Mouse (Mus musculus): ENCODE data around the gene Dut.
"Not testable (repeated sequence)": the region's sequence is repeated elsewhere in the genome, so short reads cannot be mapped to it uniquely, and the experiment has no call there.

The Dut gene

DNA sequence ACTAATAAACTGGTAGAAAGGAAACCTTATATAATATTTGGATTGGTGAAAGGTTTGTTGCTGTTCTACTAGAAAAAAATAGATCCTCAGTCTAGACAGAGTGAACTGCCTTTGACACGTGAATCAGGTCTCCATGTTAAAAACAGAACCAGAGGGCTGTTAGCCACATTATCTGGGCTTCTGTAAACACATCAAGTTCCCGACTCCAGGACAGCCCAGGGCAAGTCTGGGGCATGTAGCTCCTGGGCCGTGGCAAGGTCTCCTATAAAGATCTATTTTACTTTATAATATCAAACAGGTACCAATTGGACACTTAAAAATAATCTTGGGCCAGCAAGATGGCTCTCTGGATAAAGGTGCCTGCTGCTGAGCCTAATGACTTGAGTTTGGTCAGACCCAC is 8.9 kb downstream of the Dut start:
- no peak for DNase-seq (ENCODE audit: low read depth)

DNA sequence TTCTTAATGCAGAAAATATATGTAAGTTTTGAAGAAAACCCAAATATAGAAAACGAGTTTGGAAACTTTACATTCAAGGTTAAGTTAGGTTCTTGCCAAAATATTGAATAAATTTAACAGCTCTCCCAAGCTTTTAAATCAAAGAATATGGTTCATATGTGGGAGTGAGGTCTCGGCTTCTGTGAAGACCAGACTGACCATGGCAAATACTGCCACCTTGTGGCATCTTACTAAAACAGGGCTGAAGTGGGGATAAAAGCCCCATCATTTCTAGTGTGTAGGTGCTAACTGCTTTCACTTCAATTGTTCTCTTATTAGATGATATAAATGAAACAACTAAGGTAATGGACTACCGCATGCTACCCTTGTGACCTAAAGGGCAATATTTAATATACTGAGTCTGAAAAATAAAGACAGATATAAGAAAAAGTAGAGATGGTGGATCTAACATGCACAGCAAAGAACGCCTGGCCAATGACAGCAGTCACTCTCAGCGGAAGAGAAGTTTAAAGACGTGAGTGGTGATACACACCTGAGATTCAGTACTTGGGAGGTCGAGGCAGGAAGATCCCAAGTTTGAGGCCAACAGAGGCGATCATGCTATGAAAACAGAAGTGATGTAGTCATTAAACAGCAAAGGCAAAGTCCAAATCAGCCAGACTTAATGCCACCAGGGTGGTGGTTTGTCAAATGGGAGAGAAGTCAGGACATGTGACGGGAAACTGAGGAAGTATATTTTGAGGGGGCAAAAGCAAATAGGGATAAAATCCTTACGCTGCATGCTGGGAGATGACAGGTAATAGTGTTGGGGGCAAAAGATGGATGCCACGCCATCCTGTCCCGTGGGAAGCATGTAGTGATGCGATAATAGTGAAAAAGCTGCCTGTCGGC is 12.5 kb downstream of the Dut start:
- DNase-seq (ENCODE audit: low read depth): peak; percentile 61

DNA sequence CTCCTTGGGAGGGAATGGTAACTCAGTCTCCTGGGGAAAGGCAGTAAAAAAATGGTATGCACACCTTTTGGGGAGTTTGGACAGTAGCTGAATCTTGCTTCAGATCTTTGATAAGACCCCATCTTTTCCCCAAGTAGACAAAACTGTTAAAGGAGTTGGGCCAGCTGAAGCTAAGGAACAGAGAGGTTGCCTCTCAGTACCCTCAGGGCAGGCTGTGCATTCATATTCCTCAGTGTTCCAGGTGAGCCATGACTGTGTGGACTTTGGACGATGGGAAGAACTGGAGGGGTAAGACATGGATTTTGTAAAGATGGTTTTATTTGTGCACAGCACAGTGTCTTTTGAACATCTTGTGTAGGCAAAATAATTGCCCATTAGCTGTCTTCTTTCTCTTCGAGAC is 13.3 kb downstream of the Dut start:
- DNase-seq (ENCODE audit: low read depth): no peak

DNA sequence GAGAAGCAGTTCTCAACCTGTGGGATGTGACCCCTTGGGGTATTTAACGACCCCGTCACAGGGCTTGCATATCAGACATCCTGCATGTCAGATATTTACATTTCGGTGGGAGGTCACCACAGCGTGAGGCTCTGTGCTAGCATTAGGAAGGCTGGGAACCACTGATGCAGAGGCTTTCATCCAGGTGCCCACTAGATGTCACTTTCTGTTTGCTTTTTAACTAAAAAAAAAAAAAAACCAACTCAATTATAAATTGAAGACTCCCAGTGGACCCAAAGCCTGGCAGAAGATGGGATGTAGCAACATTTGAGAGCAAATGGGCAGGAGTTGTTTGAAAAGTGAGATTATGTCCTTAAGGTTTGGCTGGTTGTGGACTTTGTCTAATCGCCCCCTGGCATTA is 16.1 kb downstream of the Dut start:
- DNase-seq (ENCODE audit: low read depth): no peak

DNA sequence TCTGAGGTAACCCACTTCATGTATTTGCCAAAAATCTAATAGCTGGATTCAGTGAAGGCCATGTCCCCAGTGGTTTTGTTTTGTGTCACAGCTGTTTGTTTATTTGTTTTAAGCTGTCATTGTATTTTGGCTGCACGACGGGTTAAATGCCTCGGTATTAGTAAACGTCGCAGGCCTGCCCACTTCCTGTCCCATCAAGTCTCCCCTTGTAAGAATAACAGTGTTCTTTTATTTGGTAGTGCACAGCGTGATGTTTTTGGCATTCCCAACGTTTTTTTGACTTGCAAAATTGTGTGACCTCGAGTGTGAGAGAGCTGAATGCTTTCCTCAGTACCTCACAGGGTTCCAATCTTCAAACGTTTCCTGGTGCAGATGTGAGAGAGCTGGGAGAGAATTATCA is 16.8 kb downstream of the Dut start:
- no peak for DNase-seq (ENCODE audit: low read depth)

DNA sequence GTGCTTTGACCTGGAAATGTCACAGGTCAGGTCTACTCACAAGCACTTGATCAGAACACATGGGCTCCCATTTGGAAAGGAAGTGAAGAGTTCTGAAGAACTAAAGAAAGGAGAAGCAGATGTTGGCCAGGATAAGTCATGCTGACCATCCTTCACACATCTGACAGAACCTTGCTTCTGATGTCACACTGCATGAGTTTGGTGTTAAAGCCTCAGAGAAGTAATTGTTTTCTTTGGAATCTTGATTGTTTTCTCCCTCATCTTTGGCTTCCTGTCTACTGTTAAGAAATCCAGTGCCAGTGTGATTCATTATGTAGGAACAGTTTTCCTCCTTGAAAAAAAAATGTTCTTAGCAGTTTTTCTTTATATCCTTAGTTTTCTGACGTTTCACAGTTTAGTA is 21.9 kb downstream of the Dut start:
- DNase-seq (ENCODE audit: low read depth): no peak

DNA sequence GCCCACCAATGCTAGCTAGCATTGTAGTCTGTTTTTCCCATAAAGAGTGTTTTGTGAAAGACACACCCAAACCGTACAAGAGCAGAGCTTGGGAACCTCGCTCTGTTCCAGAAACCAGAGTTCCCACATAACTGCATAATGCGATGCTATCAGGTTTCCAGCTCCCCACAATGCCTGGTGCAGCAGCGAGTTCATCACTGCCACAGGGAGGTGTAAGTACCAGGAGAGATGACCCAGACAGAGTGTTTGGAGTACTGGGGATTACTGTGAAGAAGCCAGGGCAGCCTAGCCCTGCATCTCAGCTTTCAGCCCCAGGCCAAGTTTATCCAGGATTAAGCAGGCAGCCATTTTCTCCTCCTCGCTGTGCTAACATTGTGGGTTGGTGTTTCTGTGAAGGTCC is 28.6 kb downstream of the Dut start:
- DNase-seq (ENCODE audit: low read depth): no peak

DNA sequence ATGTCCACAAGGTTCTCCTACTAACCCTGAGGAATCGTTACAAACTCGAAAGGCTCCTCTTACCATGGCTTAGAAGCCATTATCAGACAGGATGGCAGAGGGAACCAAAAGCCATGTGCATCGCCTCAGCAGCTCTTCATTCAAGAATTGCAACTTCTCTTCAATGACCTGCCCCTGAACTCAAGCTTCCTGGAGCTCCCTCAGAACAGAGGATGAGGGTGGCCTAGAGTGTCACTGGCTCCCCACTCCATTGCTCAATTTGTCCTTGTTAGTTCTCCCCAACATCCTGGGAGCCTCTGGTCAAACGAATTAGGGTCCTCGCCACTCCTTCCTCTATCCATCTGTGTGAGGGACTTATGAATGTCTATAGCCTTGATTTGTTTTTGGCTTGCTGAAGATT is 29.7 kb downstream of the Dut start:
- no peak for DNase-seq (ENCODE audit: low read depth)

DNA sequence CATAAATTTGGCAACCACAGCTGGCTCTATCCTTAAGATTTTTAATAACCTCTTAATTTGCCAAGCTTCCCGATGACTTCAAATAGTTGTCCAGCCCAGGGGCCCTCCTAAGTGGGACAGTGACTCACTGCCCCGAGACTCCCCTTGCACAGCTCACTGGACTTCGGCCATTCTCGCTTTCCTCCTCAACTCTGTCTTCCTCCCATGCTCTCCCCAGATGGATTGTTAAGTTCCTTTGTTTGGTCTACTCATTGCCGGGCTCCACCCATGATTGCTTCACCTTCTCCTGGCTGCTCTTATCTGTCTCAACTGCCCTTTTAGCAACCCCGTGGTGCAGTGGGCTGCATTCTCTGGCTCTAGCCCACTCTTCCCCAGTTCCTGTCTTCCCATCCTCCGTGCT is 31.5 kb downstream of the Dut start:
- no peak for DNase-seq (ENCODE audit: low read depth)

DNA sequence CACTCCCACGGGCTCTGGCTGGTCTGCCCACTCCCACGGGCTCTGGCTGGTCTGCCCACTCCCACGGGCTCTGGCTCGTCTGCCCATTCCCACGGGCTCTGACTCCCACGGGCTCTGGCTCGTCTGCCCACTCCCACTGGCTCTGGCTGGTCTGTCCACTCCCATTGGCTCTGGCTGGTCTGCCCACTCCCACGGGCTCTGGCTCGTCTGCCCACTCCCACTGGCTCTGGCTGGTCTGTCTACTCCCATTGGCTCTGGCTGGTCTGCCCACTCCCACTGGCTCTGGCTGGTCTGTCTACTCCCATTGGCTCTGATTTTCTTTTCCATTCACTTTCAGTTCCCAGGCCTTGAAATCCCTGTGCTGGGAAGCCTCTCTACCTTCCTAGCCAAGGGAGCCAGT is 33.0 kb downstream of the Dut start:
- DNase-seq (ENCODE audit: low read depth): not testable (repeated sequence)

DNA sequence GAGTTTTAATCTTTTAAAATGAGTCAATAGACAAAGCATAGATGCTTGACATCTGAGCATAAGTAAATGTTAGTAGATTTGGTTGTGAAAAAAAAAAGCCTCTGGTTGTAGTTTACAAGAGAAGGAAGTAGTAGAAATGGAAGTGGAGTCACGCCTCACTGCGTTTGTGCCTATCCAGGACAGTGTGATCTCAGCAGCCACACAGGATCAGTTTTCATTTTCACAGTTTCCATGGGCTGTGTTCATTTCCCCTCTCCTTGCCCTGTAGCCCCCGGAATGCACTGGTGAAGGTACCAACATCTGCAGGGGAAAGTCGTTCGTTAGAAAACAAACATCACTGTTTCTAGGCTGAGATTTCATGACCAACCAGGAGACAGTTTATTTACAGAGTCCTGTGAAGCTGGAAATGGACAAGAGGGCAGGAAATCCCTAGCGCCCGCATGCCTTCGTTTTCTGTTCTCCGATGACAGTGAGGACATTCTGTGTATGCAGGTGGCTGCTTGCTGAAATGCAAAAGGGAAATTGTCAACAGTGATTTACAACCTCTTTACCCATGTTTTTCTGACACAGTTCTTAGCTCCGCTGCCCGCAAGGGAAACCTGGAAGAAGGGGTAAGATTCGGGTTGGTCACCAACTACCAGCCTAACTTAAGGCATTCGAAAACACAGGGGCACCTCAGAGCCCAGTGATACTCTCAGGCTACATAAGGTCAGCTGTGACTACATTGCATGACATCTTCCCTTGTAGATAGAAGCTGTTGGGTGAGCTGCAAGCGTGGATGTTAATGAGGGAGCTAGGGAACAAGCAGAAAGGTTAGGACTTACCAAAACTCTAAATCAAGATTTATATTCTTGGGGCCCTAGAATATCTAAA is 35.6 kb downstream of the Dut start:
- no peak for DNase-seq (ENCODE audit: low read depth)

DNA sequence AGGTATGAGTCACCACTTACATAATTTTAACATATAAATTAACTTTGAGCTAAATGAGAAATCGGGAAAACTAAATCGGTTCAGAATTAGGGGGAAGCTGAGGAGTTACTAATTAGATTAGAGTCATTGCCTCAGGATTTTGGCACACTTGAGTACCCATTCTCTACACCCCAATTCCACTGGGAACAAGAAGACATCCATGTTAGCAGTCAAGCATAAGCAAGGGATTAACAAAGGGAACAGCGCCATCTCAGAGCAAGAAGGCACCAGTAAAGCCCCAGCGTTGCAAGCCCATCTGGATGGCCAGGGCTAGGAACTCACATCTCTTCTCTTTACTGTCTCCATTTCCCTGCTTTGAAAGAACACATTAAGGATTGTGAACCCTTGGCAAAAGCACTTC is 38.8 kb downstream of the Dut start:
- DNase-seq (ENCODE audit: low read depth): no peak

DNA sequence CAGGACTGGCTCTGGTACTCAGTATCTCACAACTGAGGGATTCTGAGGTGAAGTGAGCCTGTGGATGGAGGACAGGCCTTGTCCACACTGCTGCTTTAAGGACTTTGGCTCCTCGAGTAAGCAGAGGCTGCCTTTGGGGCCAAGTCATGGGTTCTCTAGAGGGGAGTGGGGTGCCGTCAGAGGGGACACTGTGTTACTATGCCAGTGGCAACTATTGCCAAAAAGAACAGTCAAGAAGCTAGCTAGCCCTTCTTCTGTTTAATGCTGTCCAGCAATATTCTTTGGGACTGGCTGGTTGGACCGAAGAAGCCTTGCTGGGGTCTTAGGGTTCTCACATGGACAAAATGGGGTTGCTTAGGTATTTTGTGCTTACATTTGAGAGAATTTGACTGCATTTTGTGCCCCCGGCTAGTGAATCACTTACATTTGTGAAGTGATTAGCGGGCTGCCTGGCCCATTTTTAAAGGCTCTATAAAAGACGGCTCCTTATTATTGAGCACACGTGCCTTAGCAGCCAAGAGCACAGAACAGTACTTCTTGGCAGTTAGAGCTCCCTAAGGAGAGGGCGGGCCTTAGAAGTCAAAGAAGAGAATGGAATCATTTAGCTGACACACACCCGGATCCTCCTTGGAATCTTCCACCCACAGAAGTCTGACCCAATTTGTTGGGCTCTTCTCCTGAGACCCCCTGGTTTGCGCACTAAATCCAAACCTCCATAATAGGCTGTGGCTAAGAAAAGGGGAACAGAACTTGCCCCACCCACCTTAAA is 43.4 kb downstream of the Dut start:
- no peak for DNase-seq (ENCODE audit: low read depth)

DNA sequence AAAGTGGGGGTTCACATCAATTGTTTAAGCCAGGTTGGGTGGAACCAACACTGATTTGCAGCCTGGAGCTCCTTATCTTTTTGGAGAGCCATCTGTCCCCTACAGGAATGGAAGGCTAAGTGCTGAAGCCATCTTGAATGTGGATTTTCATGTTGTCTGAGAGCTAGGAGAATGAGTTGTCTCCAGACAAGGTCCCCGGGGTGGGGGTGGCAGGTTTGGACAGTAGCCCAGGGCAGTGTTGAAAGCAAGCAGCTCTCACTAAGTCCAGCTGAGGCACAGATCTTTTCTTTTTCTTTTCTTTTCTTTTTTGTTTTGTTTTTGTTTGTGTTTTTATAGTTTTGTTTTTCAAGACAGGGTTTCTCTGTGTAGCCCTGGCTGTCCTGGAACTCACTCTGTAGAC is 44.1 kb downstream of the Dut start:
- DNase-seq (ENCODE audit: low read depth): no peak

DNA sequence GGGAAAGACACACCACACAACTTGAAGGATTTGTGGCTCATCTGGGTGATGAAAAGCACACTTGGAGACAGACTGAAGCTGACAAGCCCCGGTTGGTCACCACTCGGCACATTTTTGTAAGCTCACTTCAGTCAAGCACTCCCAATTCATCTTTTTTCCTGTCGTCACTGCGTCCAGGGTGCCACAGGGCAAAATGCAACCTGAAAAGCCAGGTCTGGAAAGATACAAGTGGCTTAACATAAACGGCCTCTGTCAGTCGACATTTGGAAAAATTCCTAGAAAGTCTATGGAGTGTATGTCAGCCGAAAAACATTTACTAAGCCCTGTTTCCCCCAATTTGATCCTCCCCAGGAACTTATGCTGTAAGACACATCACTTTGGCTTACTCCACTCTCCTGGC is 45.6 kb downstream of the Dut start:
- DNase-seq (ENCODE audit: low read depth): no peak

DNA sequence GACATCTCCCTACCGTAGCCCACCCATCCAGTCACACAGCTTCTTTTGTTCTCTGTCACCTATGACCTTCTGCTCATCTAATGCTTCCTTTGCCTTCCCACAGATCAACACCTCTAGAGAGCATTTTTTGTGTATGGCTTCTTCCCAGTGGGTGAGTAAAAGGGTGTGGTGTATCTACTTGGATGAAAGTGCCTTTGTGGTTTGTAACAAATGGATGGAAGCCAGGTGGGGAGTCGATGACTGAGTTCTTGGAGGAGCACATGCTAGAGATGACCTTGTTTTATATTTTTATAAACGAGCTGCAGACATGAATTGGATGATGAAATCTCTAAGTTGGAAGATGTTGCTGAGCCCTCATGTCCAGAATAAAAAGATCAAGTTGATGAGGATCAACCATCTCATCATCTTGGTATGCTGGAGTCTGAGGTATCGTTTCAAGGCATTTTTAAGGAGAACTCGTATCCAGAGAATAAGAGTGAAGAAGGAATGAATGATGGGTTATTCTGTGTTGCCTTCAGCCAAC is 47.0 kb downstream of the Dut start:
- no peak for DNase-seq (ENCODE audit: low read depth)

DNA sequence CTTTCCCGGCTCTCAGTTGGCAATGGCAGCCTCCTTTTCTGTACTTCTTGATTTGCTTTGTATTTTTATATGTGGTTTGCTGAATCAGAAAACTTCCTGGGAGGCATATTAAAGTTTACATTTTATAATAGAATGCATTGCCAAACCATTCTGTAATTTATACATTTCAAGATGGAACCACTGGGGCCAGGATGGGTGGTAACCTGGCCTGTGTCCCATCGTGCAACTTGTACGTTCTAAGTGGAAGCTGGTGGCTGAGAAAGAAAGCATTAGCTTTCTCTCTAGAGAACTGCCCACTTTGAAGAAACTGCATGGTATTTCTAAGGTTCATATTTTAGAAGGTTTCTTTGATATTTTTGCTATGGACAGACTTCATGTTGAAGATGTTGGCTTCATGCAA is 48.5 kb downstream of the Dut start:
- no peak for DNase-seq (ENCODE audit: low read depth)

DNA sequence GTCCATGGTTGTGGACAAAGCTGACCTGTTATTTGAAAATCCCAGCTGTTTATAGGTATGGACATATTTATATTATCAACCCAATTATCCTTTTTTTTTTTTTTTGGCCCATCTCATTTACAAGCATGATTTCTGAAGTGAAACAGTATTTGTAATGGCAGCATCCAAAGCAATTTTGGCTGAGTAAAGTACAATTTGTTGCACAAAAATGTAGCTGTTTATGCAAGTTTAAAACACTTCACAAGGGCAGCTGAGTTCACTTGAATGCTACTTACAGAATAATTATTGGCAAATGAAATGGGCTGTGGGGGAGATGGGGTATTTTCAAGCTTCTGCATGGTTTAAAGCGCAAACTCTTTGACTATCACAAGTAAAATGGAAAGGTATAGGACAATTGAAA is 51.9 kb downstream of the Dut start:
- DNase-seq (ENCODE audit: low read depth): no peak

DNA sequence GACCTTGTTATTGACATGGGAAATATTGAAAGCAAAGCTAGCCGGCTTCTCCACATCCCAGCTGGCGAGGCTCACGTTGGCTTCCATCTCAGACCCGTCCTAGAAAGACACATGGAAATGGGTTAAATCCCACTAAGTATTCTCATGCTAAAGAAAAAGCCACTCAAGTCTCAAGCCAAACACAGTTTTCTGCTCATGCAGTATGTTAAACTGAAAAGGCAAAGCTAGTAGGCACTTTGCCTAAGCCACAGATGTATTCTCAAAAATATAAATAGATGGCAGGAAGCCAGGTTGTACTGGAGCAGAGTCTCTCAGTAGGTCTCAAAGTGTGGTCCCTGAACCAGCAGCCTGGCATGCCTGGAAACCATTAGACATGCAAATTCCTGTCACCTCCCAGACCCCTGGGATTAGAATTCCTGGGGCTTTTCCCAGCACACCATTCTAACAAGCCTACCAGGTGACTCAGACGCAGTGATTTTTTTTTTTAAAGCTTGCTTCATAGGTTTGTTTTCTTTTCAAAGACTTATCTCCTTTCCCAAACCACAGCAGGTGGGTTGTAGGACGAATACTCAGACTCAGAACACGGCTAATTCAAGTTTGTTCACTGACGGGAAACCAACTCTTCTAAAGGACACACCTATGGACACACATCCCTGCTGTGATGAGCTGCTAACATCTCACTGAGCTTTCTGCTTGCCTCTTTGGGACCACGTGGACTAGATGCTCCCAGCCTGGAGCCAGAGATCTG is 55.1 kb downstream of the Dut start:
- DNase-seq (ENCODE audit: low read depth): no peak

DNA sequence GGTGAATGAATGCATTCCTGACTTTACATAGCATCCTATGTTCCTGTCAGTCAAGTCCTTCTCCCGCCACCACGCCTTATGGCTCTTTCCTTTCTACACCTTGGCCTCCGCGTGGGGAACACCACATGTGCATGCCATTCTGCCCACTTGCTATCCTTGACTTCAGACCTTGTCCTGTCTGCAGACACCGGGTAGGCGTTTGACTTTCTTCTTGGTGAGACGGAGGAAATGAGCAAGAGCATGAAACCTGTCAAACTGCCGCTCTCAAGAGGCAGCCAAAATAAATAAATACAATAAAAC is 55.6 kb downstream of the Dut start:
- no peak for DNase-seq (ENCODE audit: low read depth)

DNA sequence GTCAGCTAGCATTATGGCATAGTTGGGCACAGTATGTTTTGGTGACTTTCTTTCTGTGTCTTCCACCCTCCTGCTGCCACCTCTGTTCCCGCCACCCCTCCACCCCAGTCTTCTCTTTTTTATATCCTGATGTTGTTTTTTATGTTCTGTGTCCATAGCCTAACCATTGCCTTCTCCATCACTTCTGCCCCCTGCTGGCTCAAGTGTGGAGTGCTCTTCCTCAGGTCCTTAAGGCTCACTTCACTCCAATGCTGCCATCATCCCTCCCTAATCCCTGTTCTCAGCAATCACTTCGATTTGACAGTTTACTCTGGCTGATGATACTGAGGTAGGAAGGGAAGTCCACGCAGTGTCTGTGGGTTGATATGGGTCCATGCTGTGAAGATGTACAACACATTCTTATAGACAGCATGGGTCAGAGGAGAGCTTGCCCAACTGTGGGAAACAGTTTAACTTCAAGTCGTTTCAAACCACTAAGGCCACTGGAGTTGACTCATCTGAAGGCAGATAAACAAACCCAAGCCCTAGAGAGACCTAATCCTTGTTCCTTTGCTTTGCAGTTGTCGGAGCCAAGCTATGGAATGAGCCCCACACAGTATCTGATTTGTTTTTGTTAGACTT is 56.9 kb downstream of the Dut start:
- peak; percentile 9 for DNase-seq (ENCODE audit: low read depth)
